Mouse (Mus musculus): ENCODE measurements around the gene Armc10.
"Not testable (repeated sequence)": the region's sequence is repeated elsewhere in the genome, so short reads cannot be mapped to it uniquely, and the experiment has no call there.

The Armc10 gene

GRCm38 (mm10) chr5:21667191-21668137 lies 21.9 kb downstream of the Armc10 start:
- no peak for DNase-seq (ENCODE audit: extremely low read depth, insufficient read length, low spot score)

GRCm38 (mm10) chr5:21669307-21669706 lies 23.7 kb downstream of the Armc10 start:
- DNase-seq (ENCODE audit: extremely low read depth, insufficient read length, low spot score): no peak

GRCm38 (mm10) chr5:21672812-21673635 lies 27.4 kb downstream of the Armc10 start:
- no peak for DNase-seq (ENCODE audit: extremely low read depth, insufficient read length, low spot score)

GRCm38 (mm10) chr5:21673742-21674141 lies 28.1 kb downstream of the Armc10 start:
- no peak for DNase-seq (ENCODE audit: extremely low read depth, insufficient read length, low spot score)

- no peak for DNase-seq (ENCODE audit: extremely low read depth, insufficient read length, low spot score)
Measured at GRCm38 (mm10) chr5:21675019-21675418, 29.4 kb downstream of the Armc10 start.

GRCm38 (mm10) chr5:21675494-21675893 lies 29.9 kb downstream of the Armc10 start:
- no peak for DNase-seq (ENCODE audit: extremely low read depth, insufficient read length, low spot score)

GRCm38 (mm10) chr5:21677939-21678338 lies 32.3 kb downstream of the Armc10 start:
- no peak for DNase-seq (ENCODE audit: extremely low read depth, insufficient read length, low spot score)

- no peak for DNase-seq (ENCODE audit: extremely low read depth, insufficient read length, low spot score)
Measured at GRCm38 (mm10) chr5:21678363-21678762, 32.8 kb downstream of the Armc10 start.

- no peak for DNase-seq (ENCODE audit: extremely low read depth, insufficient read length, low spot score)
Measured at GRCm38 (mm10) chr5:21680029-21680428, 34.4 kb downstream of the Armc10 start.

GRCm38 (mm10) chr5:21680940-21681339 lies 35.3 kb downstream of the Armc10 start:
- no peak for DNase-seq (ENCODE audit: extremely low read depth, insufficient read length, low spot score)

GRCm38 (mm10) chr5:21683811-21684210 lies 38.2 kb downstream of the Armc10 start:
- no peak for DNase-seq (ENCODE audit: extremely low read depth, insufficient read length, low spot score)

- no peak for DNase-seq (ENCODE audit: extremely low read depth, insufficient read length, low spot score)
Measured at GRCm38 (mm10) chr5:21685001-21685400, 39.4 kb downstream of the Armc10 start.

GRCm38 (mm10) chr5:21687042-21687441 lies 41.4 kb downstream of the Armc10 start:
- DNase-seq (ENCODE audit: extremely low read depth, insufficient read length, low spot score): no peak

GRCm38 (mm10) chr5:21692230-21692629 lies 46.6 kb downstream of the Armc10 start:
- no peak for DNase-seq (ENCODE audit: extremely low read depth, insufficient read length, low spot score)

- DNase-seq (ENCODE audit: extremely low read depth, insufficient read length, low spot score): no peak
Measured at GRCm38 (mm10) chr5:21693372-21693870, 47.8 kb downstream of the Armc10 start.

- DNase-seq (ENCODE audit: extremely low read depth, insufficient read length, low spot score): no peak
Measured at GRCm38 (mm10) chr5:21694854-21695490, 49.4 kb downstream of the Armc10 start.

- not testable (repeated sequence) for DNase-seq (ENCODE audit: extremely low read depth, insufficient read length, low spot score)
Measured at GRCm38 (mm10) chr5:21699555-21699954, 53.9 kb downstream of the Armc10 start.

- no peak for DNase-seq (ENCODE audit: extremely low read depth, insufficient read length, low spot score)
Measured at GRCm38 (mm10) chr5:21700272-21700821, 54.7 kb downstream of the Armc10 start.

- DNase-seq (ENCODE audit: extremely low read depth, insufficient read length, low spot score): no peak
Measured at GRCm38 (mm10) chr5:21700934-21701333, 55.3 kb downstream of the Armc10 start.

- DNase-seq (ENCODE audit: extremely low read depth, insufficient read length, low spot score): peak; percentile 99
Measured at GRCm38 (mm10) chr5:21701351-21702008, 55.9 kb downstream of the Armc10 start, which contains the start of gene Napepld. TSS of gene Napepld (minus strand) at chr5:21701396.

All from 3134 (cell line).